22 mouse cellular contexts compared by ENCODE assay signal in the genomic region with DNA sequence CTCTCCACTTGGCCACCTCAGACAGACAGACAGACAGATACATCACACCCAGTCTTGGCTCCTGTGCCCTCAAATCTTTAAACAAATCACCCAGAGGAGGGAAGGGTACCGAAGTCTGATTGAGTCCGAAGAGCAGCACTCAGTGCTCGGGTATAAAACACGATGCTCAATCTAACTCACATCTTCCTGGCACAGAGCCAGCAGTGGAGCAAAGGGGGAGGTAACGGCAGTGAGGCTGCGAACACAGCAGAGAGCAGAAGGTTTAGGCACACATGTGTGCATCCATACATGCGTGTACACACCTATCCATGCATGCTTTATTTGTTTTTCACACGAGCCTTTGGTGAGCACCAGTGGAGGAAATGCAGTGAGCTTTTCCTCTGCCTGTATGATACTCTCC.
A peak's percentile ranks its signal among the peaks of the same experiment; 100 is the strongest.
DNase-seq lines count a peak whose midpoint lies in the region; ATAC-seq lines count a peak whose summit lies in the region.
"Had no signal": no experiment of that assay in that cellular context is flagged by ENCODE, and none has a peak within 500 bp of the region (broad histone marks: within the 10 kb centered on the region; RNA-seq: fewer than 3 reads in every experiment).

No protein-coding gene starts in this region.

- H3K4me3 ChIP-seq in forebrain, embryonic 16.5 days (replicated peaks; ENCODE audit: low read length): no peak overlapping the region
- H3K4me3 ChIP-seq in forebrain, embryonic 11.5 days (ENCODE audit: low read depth, low read length): no peak overlapping the region
- H3K4me3 ChIP-seq: heart, embryonic 15.5 days; limb, embryonic 15.5 days; liver, embryonic 15.5 days; neural tube, embryonic 15.5 days had no signal

- no peak overlapping the region for H3K4me2 ChIP-seq in forebrain, embryonic 16.5 days (ENCODE audit: low read length)
- no peak overlapping the region for H3K4me2 ChIP-seq in forebrain, embryonic 11.5 days (ENCODE audit: low read depth, low read length, severe bottlenecking)
- H3K4me2 ChIP-seq: heart, embryonic 15.5 days; limb, embryonic 15.5 days; liver, embryonic 15.5 days; neural tube, embryonic 15.5 days had no signal

- ATAC-seq in forebrain, embryonic 16.5 days: peak; percentile 36; the same call in 1 of the 2 replicates
- no peak for ATAC-seq in forebrain, embryonic 11.5 days (replicated peaks; ENCODE audit: low FRiP score)
- peak; percentile 3; the same call in 1 of the 2 replicates for ATAC-seq in common myeloid progenitor, adult 5-6 weeks (replicated peaks; ENCODE audit: low read depth, poor library complexity, severe bottlenecking)
- ATAC-seq in CD4-positive, CD25-positive, alpha-beta regulatory T cell, adult 4 months: no peak
- ATAC-seq: inflammation-experienced regulatory T-cells, adult 6 months; midbrain, embryonic 16.5 days had no signal

- H3K9ac ChIP-seq in forebrain, embryonic 16.5 days (replicated peaks; ENCODE audit: low read depth, low read length): no peak overlapping the region
- H3K9ac ChIP-seq in forebrain, embryonic 11.5 days (ENCODE audit: low read length): no peak overlapping the region
- H3K9ac ChIP-seq: heart, embryonic 15.5 days; limb, embryonic 15.5 days; liver, embryonic 15.5 days; neural tube, embryonic 15.5 days had no signal

- 39% methylated on average over 8 of the region's 8 CpGs for WGBS in forebrain, embryonic 16.5 days
- WGBS in forebrain, embryonic 11.5 days: 84% methylated on average over 8 of the region's 8 CpGs

- peaks cover 5% of the 10 kb centered on the region; the same call in 1 of the 2 replicates for H3K4me1 ChIP-seq in forebrain, embryonic 16.5 days (replicated peaks; ENCODE audit: control insufficient read depth, insufficient read depth, low read length)
- H3K4me1 ChIP-seq in forebrain, embryonic 11.5 days (replicated peaks; ENCODE audit: control insufficient read depth, insufficient read depth, low read length): no peaks in the 10 kb centered on the region
- H3K4me1 ChIP-seq: heart, embryonic 15.5 days; limb, embryonic 15.5 days; neural tube, embryonic 15.5 days had no signal

- DNase-seq in forebrain, embryonic 11.5 days (ENCODE audit: low spot score): no peak
- DNase-seq in kidney, postnatal 4 days: peak; percentile 17 to 19
- DNase-seq in kidney, adult 18-20 months: no peak
- DNase-seq in MN1 (ENCODE audit: low spot score): peak; percentile 13
- DNase-seq in gastrocnemius, postnatal 4 days (ENCODE audit: low spot score in 2 of 2): no peak
- DNase-seq: adrenal gland, adult 2 months; B cell, adult 2 months; cerebellum, postnatal 36 days; heart, adult 11 months; heart, postnatal 4 days; layer of hippocampus, postnatal 36 days; lung, postnatal 10 days; thymus, postnatal 36 days had no signal

- no peaks in the 10 kb centered on the region for H3K27me3 ChIP-seq in forebrain, embryonic 16.5 days (replicated peaks; ENCODE audit: control insufficient read depth, insufficient read depth, low read length)
- no peaks in the 10 kb centered on the region for H3K27me3 ChIP-seq in forebrain, embryonic 11.5 days (ENCODE audit: control insufficient read depth, insufficient read depth, low read length)
- H3K27me3 ChIP-seq: limb, embryonic 15.5 days; liver, embryonic 15.5 days; neural tube, embryonic 15.5 days had no signal

- no peaks in the 10 kb centered on the region for H3K36me3 ChIP-seq in forebrain, embryonic 16.5 days (ENCODE audit: control insufficient read depth, insufficient read depth)
- no peaks in the 10 kb centered on the region for H3K36me3 ChIP-seq in forebrain, embryonic 11.5 days (ENCODE audit: control insufficient read depth, insufficient read depth, low read length)
- H3K36me3 ChIP-seq: heart, embryonic 15.5 days; limb, embryonic 15.5 days; liver, embryonic 15.5 days; neural tube, embryonic 15.5 days had no signal

- no peaks in the 10 kb centered on the region for H3K9me3 ChIP-seq in forebrain, embryonic 16.5 days (ENCODE audit: control insufficient read depth, low read length)
- H3K9me3 ChIP-seq in forebrain, embryonic 11.5 days (ENCODE audit: control insufficient read depth, low read length): no peaks in the 10 kb centered on the region
- H3K9me3 ChIP-seq: heart, embryonic 15.5 days; limb, embryonic 15.5 days; liver, embryonic 15.5 days; neural tube, embryonic 15.5 days had no signal

- no peak overlapping the region for H3K27ac ChIP-seq in forebrain, embryonic 16.5 days (ENCODE audit: low read length)
- no peak overlapping the region for H3K27ac ChIP-seq in forebrain, embryonic 11.5 days (ENCODE audit: low read depth, low read length)
- H3K27ac ChIP-seq: heart, embryonic 15.5 days; limb, embryonic 15.5 days; liver, embryonic 15.5 days; neural tube, embryonic 15.5 days had no signal

Comparison
In these comparisons a context has a peak if more than half of its experiments do, and no peak if none do; other contexts are left out.
1. ATAC-seq: peak in forebrain, embryonic 16.5 days (single experiment) and common myeloid progenitor, adult 5-6 weeks (single experiment); none in forebrain, embryonic 11.5 days (single experiment) and CD4-positive, CD25-positive, alpha-beta regulatory T cell, adult 4 months (single experiment).
2. DNase-seq: peak in kidney, postnatal 4 days (2 of 2) and MN1 (single experiment); none in forebrain, embryonic 11.5 days (single experiment), kidney, adult 18-20 months (single experiment) and gastrocnemius, postnatal 4 days (0 of 2).